Mouse (Mus musculus): ENCODE data around the gene Psma5. TPM values are rescaled to one million over a fixed set of nuclear protein-coding genes. Genes with fewer than 3 reads are reported as not detected.

Psma5 gene
- polyA plus RNA-seq, 1 experiment from 2014 or later, result 243 TPM

GRCm38 (mm10) chr3:108297603-108298553 lies 41.2 kb downstream of the Psma5 start:
- H3K9ac ChIP-seq (replicated peaks; ENCODE audit: low read depth, low read length), result no peak overlapping the region
- 64% methylated on average over 7 of the region's 7 CpGs for WGBS
- H3K27me3 ChIP-seq (ENCODE audit: control insufficient read depth, insufficient read depth, low read length), result no peaks in the 10 kb centered on the region
- ATAC-seq (ENCODE audit: low read depth), result no peak
- H3K4me3 ChIP-seq (ENCODE audit: low read depth, low read length), result no peak overlapping the region
- H3K4me2 ChIP-seq (ENCODE audit: low read depth, low read length), result no peak overlapping the region
- no peak overlapping the region for H3K27ac ChIP-seq (ENCODE audit: low read depth, low read length)
- H3K9me3 ChIP-seq (ENCODE audit: control insufficient read depth, low read length), result no peaks in the 10 kb centered on the region
- H3K36me3 ChIP-seq (ENCODE audit: control insufficient read depth, insufficient read depth, low read length), result no peaks in the 10 kb centered on the region; the same call in 1 of the 2 replicates
- peaks cover 33% of the 10 kb centered on the region for H3K4me1 ChIP-seq (ENCODE audit: control insufficient read depth, insufficient read depth, low read length)

- no peak for ATAC-seq (ENCODE audit: low read depth)
- no peak overlapping the region for H3K4me3 ChIP-seq (ENCODE audit: low read depth, low read length)
- no peak overlapping the region for H3K4me2 ChIP-seq (ENCODE audit: low read depth, low read length)
- H3K4me1 ChIP-seq (ENCODE audit: control insufficient read depth, insufficient read depth, low read length), result peaks cover 24% of the 10 kb centered on the region
- H3K36me3 ChIP-seq (ENCODE audit: control insufficient read depth, insufficient read depth, low read length), result no peaks in the 10 kb centered on the region; the same call in 1 of the 2 replicates
- no peaks in the 10 kb centered on the region for H3K27me3 ChIP-seq (ENCODE audit: control insufficient read depth, insufficient read depth, low read length)
- no peaks in the 10 kb centered on the region for H3K9me3 ChIP-seq (ENCODE audit: control insufficient read depth, low read length)
- H3K27ac ChIP-seq (ENCODE audit: low read depth, low read length), result no peak overlapping the region
- 85% methylated on average over 6 of the region's 6 CpGs for WGBS
- H3K9ac ChIP-seq (replicated peaks; ENCODE audit: low read depth, low read length), result no peak overlapping the region
These were observed 43.8 kb downstream of the Psma5 start for GRCm38 (mm10) chr3:108300455-108301030.

GRCm38 (mm10) chr3:108303683-108304082 lies 47.0 kb downstream of the Psma5 start:
- H3K9me3 ChIP-seq (ENCODE audit: control insufficient read depth, low read length), result no peaks in the 10 kb centered on the region
- no peak overlapping the region for H3K4me3 ChIP-seq (ENCODE audit: low read depth, low read length)
- no peak overlapping the region for H3K9ac ChIP-seq (replicated peaks; ENCODE audit: low read depth, low read length)
- no peak for ATAC-seq (ENCODE audit: low read depth)
- peaks cover 6% of the 10 kb centered on the region for H3K4me1 ChIP-seq (ENCODE audit: control insufficient read depth, insufficient read depth, low read length)
- H3K27ac ChIP-seq (ENCODE audit: low read depth, low read length), result no peak overlapping the region
- no peaks in the 10 kb centered on the region for H3K27me3 ChIP-seq (ENCODE audit: control insufficient read depth, insufficient read depth, low read length)
- 90% methylated on average over 8 of the region's 8 CpGs for WGBS
- H3K36me3 ChIP-seq (ENCODE audit: control insufficient read depth, insufficient read depth, low read length), result no peaks in the 10 kb centered on the region; the same call in 1 of the 2 replicates
- H3K4me2 ChIP-seq (ENCODE audit: low read depth, low read length), result no peak overlapping the region

GRCm38 (mm10) chr3:108304747-108305146 lies 48.0 kb downstream of the Psma5 start:
- Histone ChIP-seq H3K27ac (ENCODE audit: low read depth, low read length) (no peak overlapping the region), H3K4me1 (ENCODE audit: control insufficient read depth, insufficient read depth, low read length) (peaks cover 6% of the 10 kb centered on the region), H3K4me2 (ENCODE audit: low read depth, low read length) (no peak overlapping the region), H3K27me3 (ENCODE audit: control insufficient read depth, insufficient read depth, low read length) (no peaks in the 10 kb centered on the region), H3K9ac (replicated peaks; ENCODE audit: low read depth, low read length) (no peak overlapping the region), H3K36me3 (ENCODE audit: control insufficient read depth, insufficient read depth, low read length) (no peaks in the 10 kb centered on the region; the same call in 1 of the 2 replicates), H3K4me3 (ENCODE audit: low read depth, low read length) (no peak overlapping the region), H3K9me3 (ENCODE audit: control insufficient read depth, low read length) (no peaks in the 10 kb centered on the region)
- 88% methylated on average over 4 of the region's 4 CpGs for WGBS
- ATAC-seq (ENCODE audit: low read depth), result no peak

DNA sequence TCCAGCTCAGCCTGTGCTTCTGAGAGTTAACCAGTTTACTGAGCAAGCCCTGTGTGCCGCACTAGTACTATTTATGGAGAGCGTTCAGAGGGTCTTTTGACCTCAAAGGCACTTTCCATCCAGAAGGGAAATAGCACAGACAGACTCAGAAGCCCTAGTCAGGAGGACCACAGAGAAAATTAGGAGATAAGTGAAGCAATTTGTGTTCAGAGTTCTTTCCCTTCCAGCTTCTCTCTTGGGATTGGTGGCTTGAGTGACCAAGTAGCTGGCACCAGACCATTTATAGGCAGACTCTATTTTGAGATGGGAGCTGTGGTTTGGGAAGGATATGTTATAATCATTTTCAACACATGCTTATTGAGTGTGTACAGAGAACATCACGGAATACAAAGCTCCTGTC lies 49.7 kb downstream of the Psma5 start:
- Histone ChIP-seq H3K9me3 (ENCODE audit: control insufficient read depth, low read length) (no peaks in the 10 kb centered on the region), H3K9ac (replicated peaks; ENCODE audit: low read depth, low read length) (no peak overlapping the region), H3K4me3 (ENCODE audit: low read depth, low read length) (no peak overlapping the region), H3K27ac (ENCODE audit: low read depth, low read length) (no peak overlapping the region), H3K4me1 (ENCODE audit: control insufficient read depth, insufficient read depth, low read length) (peaks cover 6% of the 10 kb centered on the region), H3K36me3 (ENCODE audit: control insufficient read depth, insufficient read depth, low read length) (no peaks in the 10 kb centered on the region; the same call in 1 of the 2 replicates), H3K27me3 (ENCODE audit: control insufficient read depth, insufficient read depth, low read length) (no peaks in the 10 kb centered on the region), H3K4me2 (ENCODE audit: low read depth, low read length) (no peak overlapping the region)
- no peak for ATAC-seq (ENCODE audit: low read depth)
- 64% methylated on average over 3 of the region's 3 CpGs for WGBS

DNA sequence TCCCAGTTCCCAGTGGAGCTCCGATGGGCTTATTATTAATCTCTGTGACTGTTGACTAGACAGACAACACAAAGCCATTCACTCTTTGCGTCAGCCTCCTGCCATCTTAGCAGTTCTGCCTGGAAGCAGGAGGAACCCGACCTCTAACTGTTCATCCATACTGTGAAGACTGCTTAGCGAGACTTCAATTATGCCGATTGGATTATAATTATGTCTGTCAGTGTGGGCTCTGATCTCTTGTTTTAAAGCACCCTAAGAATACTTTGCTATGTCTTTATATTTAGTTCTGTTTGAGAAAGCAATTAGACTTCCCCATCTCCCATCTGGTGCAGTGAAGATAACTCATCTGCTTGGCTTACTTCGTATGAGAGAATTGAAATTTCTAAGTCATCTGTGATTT lies 50.8 kb downstream of the Psma5 start:
- Histone ChIP-seq H3K36me3 (ENCODE audit: control insufficient read depth, insufficient read depth, low read length) (peaks cover 3% of the 10 kb centered on the region; the same call in 1 of the 2 replicates), H3K27ac (ENCODE audit: low read depth, low read length) (no peak overlapping the region), H3K27me3 (ENCODE audit: control insufficient read depth, insufficient read depth, low read length) (no peaks in the 10 kb centered on the region), H3K4me3 (ENCODE audit: low read depth, low read length) (no peak overlapping the region), H3K9me3 (ENCODE audit: control insufficient read depth, low read length) (no peaks in the 10 kb centered on the region), H3K9ac (replicated peaks; ENCODE audit: low read depth, low read length) (no peak overlapping the region), H3K4me2 (ENCODE audit: low read depth, low read length) (no peak overlapping the region), H3K4me1 (ENCODE audit: control insufficient read depth, insufficient read depth, low read length) (peaks cover 6% of the 10 kb centered on the region)
- ATAC-seq (ENCODE audit: low read depth), result no peak
- WGBS, result 45% methylated on average over 6 of the region's 6 CpGs

GRCm38 (mm10) chr3:108310921-108311341 lies 54.2 kb downstream of the Psma5 start:
- H3K4me3 ChIP-seq (ENCODE audit: low read depth, low read length), result no peak overlapping the region

DNA sequence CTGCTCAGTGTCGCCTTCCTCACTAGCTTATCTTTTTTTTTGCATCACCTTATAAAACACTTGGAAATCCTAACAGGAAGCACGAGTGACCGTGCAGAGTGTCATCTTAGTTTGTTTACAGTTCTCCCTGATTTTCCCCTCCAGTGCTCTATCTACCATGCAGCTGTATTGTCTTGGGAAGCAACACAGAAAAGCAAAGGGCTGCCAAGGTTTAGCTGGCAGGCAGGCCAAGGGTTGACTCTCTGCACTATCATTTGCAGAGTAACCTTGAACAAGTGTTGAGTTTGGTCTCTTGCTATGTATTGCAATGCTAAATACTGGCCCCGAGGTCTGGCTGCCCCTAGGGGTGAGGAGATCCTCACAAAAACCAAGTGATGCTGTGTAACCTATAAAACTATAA lies 55.0 kb downstream of the Psma5 start:
- WGBS, result 88% methylated on average over 4 of the region's 4 CpGs
- Histone ChIP-seq H3K27ac (ENCODE audit: low read depth, low read length) (no peak overlapping the region), H3K4me2 (ENCODE audit: low read depth, low read length) (no peak overlapping the region), H3K4me3 (ENCODE audit: low read depth, low read length) (no peak overlapping the region), H3K9ac (replicated peaks; ENCODE audit: low read depth, low read length) (no peak overlapping the region), H3K9me3 (ENCODE audit: control insufficient read depth, low read length) (no peaks in the 10 kb centered on the region), H3K4me1 (ENCODE audit: control insufficient read depth, insufficient read depth, low read length) (peaks cover 6% of the 10 kb centered on the region; the same call in 1 of the 2 replicates), H3K27me3 (ENCODE audit: control insufficient read depth, insufficient read depth, low read length) (no peaks in the 10 kb centered on the region), H3K36me3 (ENCODE audit: control insufficient read depth, insufficient read depth, low read length) (peaks cover 3% of the 10 kb centered on the region; the same call in 1 of the 2 replicates)
- no peak for ATAC-seq (ENCODE audit: low read depth)

More at GRCm38 (mm10) chr3:108310921-108311341, 54.2 kb downstream of the Psma5 start:
- H3K4me1 ChIP-seq (ENCODE audit: control insufficient read depth, insufficient read depth, low read length), result peaks cover 6% of the 10 kb centered on the region
- peaks cover 3% of the 10 kb centered on the region; the same call in 1 of the 2 replicates for H3K36me3 ChIP-seq (ENCODE audit: control insufficient read depth, insufficient read depth, low read length)
- no peak overlapping the region for H3K27ac ChIP-seq (ENCODE audit: low read depth, low read length)
- no peak overlapping the region for H3K4me2 ChIP-seq (ENCODE audit: low read depth, low read length)
- H3K9me3 ChIP-seq (ENCODE audit: control insufficient read depth, low read length), result no peaks in the 10 kb centered on the region
- H3K9ac ChIP-seq (replicated peaks; ENCODE audit: low read depth, low read length), result no peak overlapping the region
- no peak for ATAC-seq (ENCODE audit: low read depth)
- no peaks in the 10 kb centered on the region for H3K27me3 ChIP-seq (ENCODE audit: control insufficient read depth, insufficient read depth, low read length)

DNA sequence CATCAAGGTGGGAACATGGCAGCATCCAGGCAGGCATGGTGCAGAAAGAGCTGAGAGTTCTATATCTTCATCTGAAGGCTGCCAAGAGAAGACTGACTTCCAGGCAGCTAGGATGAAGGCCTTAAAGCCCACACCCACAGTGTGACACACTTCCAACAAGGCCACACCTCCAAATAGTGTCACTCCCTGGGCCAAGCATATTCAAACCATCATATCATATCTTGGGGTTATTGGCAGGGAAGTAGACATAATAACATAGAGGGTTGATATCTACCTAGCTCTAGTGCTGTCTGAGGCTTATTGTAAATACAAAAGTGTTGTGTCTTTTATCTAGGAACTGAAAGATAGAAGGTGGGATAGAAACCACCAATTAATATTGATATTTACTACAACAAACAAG lies 55.7 kb downstream of the Psma5 start:
- ATAC-seq (ENCODE audit: low read depth), result no peak
- Histone ChIP-seq H3K4me2 (ENCODE audit: low read depth, low read length) (no peak overlapping the region), H3K27ac (ENCODE audit: low read depth, low read length) (no peak overlapping the region), H3K27me3 (ENCODE audit: control insufficient read depth, insufficient read depth, low read length) (no peaks in the 10 kb centered on the region), H3K36me3 (ENCODE audit: control insufficient read depth, insufficient read depth, low read length) (peaks cover 3% of the 10 kb centered on the region; the same call in 1 of the 2 replicates), H3K4me3 (ENCODE audit: low read depth, low read length) (no peak overlapping the region), H3K4me1 (ENCODE audit: control insufficient read depth, insufficient read depth, low read length) (peaks cover 3% of the 10 kb centered on the region; the same call in 1 of the 2 replicates), H3K9ac (replicated peaks; ENCODE audit: low read depth, low read length) (no peak overlapping the region), H3K9me3 (ENCODE audit: control insufficient read depth, low read length) (no peaks in the 10 kb centered on the region)

All from neural tube, embryonic 14.5 days (tissue).